In the genomic region with DNA sequence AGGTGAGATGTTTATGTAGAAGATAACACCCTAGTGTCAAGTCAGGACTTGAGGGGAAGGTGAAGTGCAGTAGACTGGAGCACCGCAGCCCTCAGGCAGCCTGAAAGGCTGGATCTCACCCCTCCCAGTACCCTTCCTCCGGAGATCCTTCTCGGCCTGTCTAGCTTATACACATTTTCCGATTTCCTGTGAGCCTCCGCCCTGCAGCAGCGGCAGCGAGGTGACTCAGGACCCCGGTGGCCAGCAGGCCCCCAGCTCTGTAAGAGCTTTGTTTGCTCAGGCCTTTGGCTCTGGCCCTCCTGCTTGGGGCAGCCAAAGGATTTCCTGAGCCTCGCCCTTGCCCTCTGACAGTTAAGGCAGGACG, we compare ENCODE assay signal across 8 mouse cellular contexts. TPM values are rescaled to one million over a fixed set of nuclear protein-coding genes. Genes with fewer than 3 reads are reported as not detected.
DNase-seq lines count a peak whose midpoint lies in the region; ATAC-seq lines count a peak whose summit lies in the region.

No protein-coding gene starts in this region.

- no peak overlapping the region for H3K4me3 ChIP-seq in neural tube, embryonic 11.5 days (ENCODE audit: low read depth, low read length)
- H3K4me3 ChIP-seq in heart, embryonic 13.5 days, result peak overlapping the region; percentile 75
- no peak overlapping the region; the same call in 1 of the 2 replicates for H3K4me3 ChIP-seq in midbrain, embryonic 13.5 days (replicated peaks)

- H3K36me3 ChIP-seq in neural tube, embryonic 11.5 days (ENCODE audit: control insufficient read depth, insufficient read depth, low read length), result no peaks in the 10 kb centered on the region
- peaks cover 3% of the 10 kb centered on the region; the same call in 1 of the 2 replicates for H3K36me3 ChIP-seq in heart, embryonic 13.5 days
- H3K36me3 ChIP-seq in midbrain, embryonic 13.5 days, result peaks cover 6% of the 10 kb centered on the region; the same call in 1 of the 2 replicates

- 25% methylated on average over 10 of the region's 10 CpGs for WGBS in neural tube, embryonic 11.5 days
- 13% methylated on average over 10 of the region's 10 CpGs for WGBS in heart, embryonic 13.5 days
- WGBS in midbrain, embryonic 13.5 days, result 27% methylated on average over 10 of the region's 10 CpGs

- no peak for DNase-seq in neural tube, embryonic 11.5 days (ENCODE audit: low spot score)
- DNase-seq in neural tube, embryonic 10.5 days (ENCODE audit: extremely low spot score, low spot score), result no peak
- DNase-seq in kidney, postnatal 36 days, result peak; percentile 51 to 65
- no peak for DNase-seq in urinary bladder, postnatal 36 days (ENCODE audit: low spot score in 2 of 2)
- no peak for DNase-seq in retina, postnatal 1 day
- no peak for DNase-seq in right cerebral cortex, postnatal 14 days

- H3K9me3 ChIP-seq in neural tube, embryonic 11.5 days (ENCODE audit: control insufficient read depth, low read length), result no peaks in the 10 kb centered on the region
- H3K9me3 ChIP-seq in heart, embryonic 13.5 days, result no peaks in the 10 kb centered on the region
- H3K9me3 ChIP-seq in midbrain, embryonic 13.5 days, result no peaks in the 10 kb centered on the region

- no peak for ATAC-seq in neural tube, embryonic 11.5 days (ENCODE audit: insufficient read depth, low FRiP score, low TSS enrichment)
- ATAC-seq in heart, embryonic 13.5 days (ENCODE audit: extremely low read depth, insufficient number of reproducible peaks, low FRiP score, low TSS enrichment), result peak; percentile 21; the same call in 1 of the 2 replicates
- ATAC-seq in midbrain, embryonic 13.5 days, result no peak

- H3K4me2 ChIP-seq in neural tube, embryonic 11.5 days (ENCODE audit: low read depth), result peak overlapping the region; percentile 98
- peak overlapping the region; percentile 99 for H3K4me2 ChIP-seq in heart, embryonic 13.5 days
- peak overlapping the region; percentile 91 for H3K4me2 ChIP-seq in midbrain, embryonic 13.5 days (replicated peaks)

- no peak overlapping the region for H3K9ac ChIP-seq in neural tube, embryonic 11.5 days (ENCODE audit: low read length)
- H3K9ac ChIP-seq in heart, embryonic 13.5 days, result peak overlapping the region; percentile 85
- peak overlapping the region; percentile 19; the same call in 1 of the 2 replicates for H3K9ac ChIP-seq in midbrain, embryonic 13.5 days (replicated peaks)

- H3K27me3 ChIP-seq in neural tube, embryonic 11.5 days (ENCODE audit: control insufficient read depth, insufficient read depth, low read length), result no peaks in the 10 kb centered on the region
- no peaks in the 10 kb centered on the region for H3K27me3 ChIP-seq in heart, embryonic 13.5 days (replicated peaks)
- no peaks in the 10 kb centered on the region for H3K27me3 ChIP-seq in midbrain, embryonic 13.5 days

- H3K4me1 ChIP-seq in neural tube, embryonic 11.5 days (ENCODE audit: control insufficient read depth, insufficient read depth, low read length), result no peaks in the 10 kb centered on the region; the same call in 1 of the 2 replicates
- peaks cover 24% of the 10 kb centered on the region for H3K4me1 ChIP-seq in heart, embryonic 13.5 days
- H3K4me1 ChIP-seq in midbrain, embryonic 13.5 days (replicated peaks), result peaks cover 17% of the 10 kb centered on the region

- H3K27ac ChIP-seq in neural tube, embryonic 11.5 days (ENCODE audit: low read depth, low read length), result no peak overlapping the region
- peak overlapping the region; percentile 93 for H3K27ac ChIP-seq in heart, embryonic 13.5 days (replicated peaks)
- H3K27ac ChIP-seq in midbrain, embryonic 13.5 days, result peak overlapping the region; percentile 39; the same call in 1 of the 2 replicates

RNA-seq across cellular contexts. Expression of gene Pkn3, which starts 0.8 kb away (rescaled TPM):
- 6.7 and 7.0 TPM in 2 replicates for polyA plus RNA-seq in neural tube, embryonic 11.5 days (2014; fragmentation: Nextera tagmentation; extraction: Ambion mirVana)
- 13.1 and 13.2 TPM in 2 replicates for polyA plus RNA-seq in heart, embryonic 13.5 days (2015; fragmentation: Nextera tagmentation; extraction: Ambion mirVana)
- polyA plus RNA-seq in midbrain, embryonic 13.5 days (2015; fragmentation: Nextera tagmentation; extraction: Ambion mirVana), result 2.8 and 3.8 TPM in 2 replicates

RNA-seq across cellular contexts. Expression of gene Zdhhc12, which starts 15.1 kb away (rescaled TPM):
- 28.3 and 31.1 TPM in 2 replicates for polyA plus RNA-seq in neural tube, embryonic 11.5 days (2014; fragmentation: Nextera tagmentation; extraction: Ambion mirVana)
- 36.5 and 45.5 TPM in 2 replicates for polyA plus RNA-seq in heart, embryonic 13.5 days (2015; fragmentation: Nextera tagmentation; extraction: Ambion mirVana)
- polyA plus RNA-seq in midbrain, embryonic 13.5 days (2015; fragmentation: Nextera tagmentation; extraction: Ambion mirVana), result 18.9 and 19.0 TPM in 2 replicates

RNA-seq across cellular contexts. Expression of gene Set, which starts 21.2 kb away (rescaled TPM):
- polyA plus RNA-seq in neural tube, embryonic 11.5 days (2014; fragmentation: Nextera tagmentation; extraction: Ambion mirVana), result 647 and 654 TPM in 2 replicates
- polyA plus RNA-seq in heart, embryonic 13.5 days (2015; fragmentation: Nextera tagmentation; extraction: Ambion mirVana), result 214 and 239 TPM in 2 replicates
- polyA plus RNA-seq in midbrain, embryonic 13.5 days (2015; fragmentation: Nextera tagmentation; extraction: Ambion mirVana), result 448 and 482 TPM in 2 replicates

RNA-seq across cellular contexts. Expression of gene Wdr34, which starts 29.6 kb away (rescaled TPM):
- 29.3 and 30.6 TPM in 2 replicates for polyA plus RNA-seq in neural tube, embryonic 11.5 days (2014; fragmentation: Nextera tagmentation; extraction: Ambion mirVana)
- polyA plus RNA-seq in heart, embryonic 13.5 days (2015; fragmentation: Nextera tagmentation; extraction: Ambion mirVana), result 17.9 and 18.8 TPM in 2 replicates
- polyA plus RNA-seq in midbrain, embryonic 13.5 days (2015; fragmentation: Nextera tagmentation; extraction: Ambion mirVana), result 59.6 and 62.3 TPM in 2 replicates

RNA-seq across cellular contexts. Expression of gene Zer1, which starts 46.1 kb away (rescaled TPM):
- polyA plus RNA-seq in neural tube, embryonic 11.5 days (2014; fragmentation: Nextera tagmentation; extraction: Ambion mirVana), result 5.4 and 5.9 TPM in 2 replicates
- 5.6 and 6.3 TPM in 2 replicates for polyA plus RNA-seq in heart, embryonic 13.5 days (2015; fragmentation: Nextera tagmentation; extraction: Ambion mirVana)
- polyA plus RNA-seq in midbrain, embryonic 13.5 days (2015; fragmentation: Nextera tagmentation; extraction: Ambion mirVana), result 14.4 and 15.1 TPM in 2 replicates

Comparison
In these comparisons a context has a peak if more than half of its experiments do, and no peak if none do; other contexts are left out.
1. DNase-seq: peak in kidney, postnatal 36 days (2 of 2); none in neural tube, embryonic 11.5 days (single experiment), neural tube, embryonic 10.5 days (single experiment), urinary bladder, postnatal 36 days (0 of 2), retina, postnatal 1 day (single experiment) and right cerebral cortex, postnatal 14 days (single experiment).
2. Peak in every context shown above with its lines, with median percentiles within 50 percentile points of each other: H3K4me2 ChIP-seq.